ENCODE assay signal across 8 mouse cellular contexts in genomic region chr16:46496889-46497685, GRCm38 (mm10). TPM values are rescaled to one million over a fixed set of nuclear protein-coding genes. Genes with fewer than 3 reads are reported as not detected.
DNase-seq lines count a peak whose midpoint lies in the region; ATAC-seq and TF ChIP-seq lines count a peak whose summit lies in the region.

No protein-coding gene starts in this region.

- peak; percentile 92 to 97 for DNase-seq in heart, postnatal 14 days
- peak; percentile 95 to 97 for DNase-seq in kidney, postnatal 4 days
- peak; percentile 24 to 32 (median 29) for DNase-seq in liver, embryonic 14.5 days (ENCODE audit: low read depth in 3 of 3, low spot score in 3 of 3)
- DNase-seq in testis, postnatal 10 days (ENCODE audit: low spot score) = peak; percentile 94

- no peak for TF ChIP-seq CTCF in liver, embryonic 14.5 days (IDR thresholded peaks at IDR 0.05; ENCODE audit: low read depth)

- peak; percentile 54 for ATAC-seq in CD4-positive, CD25-positive, alpha-beta regulatory T cell, adult 4 months
- peak; percentile 81 for ATAC-seq in cerebellum, adult (ENCODE audit: insufficient number of reproducible peaks, low FRiP score, low TSS enrichment)
- ATAC-seq in forebrain, embryonic 15.5 days (replicated peaks) = peak; percentile 94
- peak; percentile 89 for ATAC-seq in liver, embryonic 14.5 days (ENCODE audit: insufficient read depth)
- peak; percentile 97 for ATAC-seq in neural tube, embryonic 13.5 days (ENCODE audit: low read depth)

- peak overlapping the region; percentile 93 for H3K9ac ChIP-seq in forebrain, embryonic 15.5 days (replicated peaks)
- H3K9ac ChIP-seq in liver, embryonic 14.5 days (replicated peaks) = no peak overlapping the region
- peak overlapping the region; percentile 96 for H3K9ac ChIP-seq in neural tube, embryonic 13.5 days

- H3K27me3 ChIP-seq in forebrain, embryonic 15.5 days = no peaks in the 10 kb centered on the region
- H3K27me3 ChIP-seq in liver, embryonic 14.5 days (ENCODE audit: control insufficient read depth, insufficient read depth, low read length) = peaks cover 44% of the 10 kb centered on the region
- no peaks in the 10 kb centered on the region for H3K27me3 ChIP-seq in neural tube, embryonic 13.5 days

- under 1% methylated on average over 70 of the region's 78 CpGs for WGBS in forebrain, embryonic 15.5 days
- WGBS in liver, embryonic 14.5 days (ENCODE audit: insufficient replicate concordance) = 0% methylated on average over 46 of the region's 78 CpGs
- WGBS in neural tube, embryonic 13.5 days = under 1% methylated on average over 52 of the region's 78 CpGs

- no peaks in the 10 kb centered on the region for H3K36me3 ChIP-seq in forebrain, embryonic 15.5 days
- no peaks in the 10 kb centered on the region for H3K36me3 ChIP-seq in liver, embryonic 14.5 days (replicated peaks; ENCODE audit: control insufficient read depth, insufficient read depth, low read depth)
- no peaks in the 10 kb centered on the region for H3K36me3 ChIP-seq in neural tube, embryonic 13.5 days

- H3K9me3 ChIP-seq in forebrain, embryonic 15.5 days = no peaks in the 10 kb centered on the region
- no peaks in the 10 kb centered on the region for H3K9me3 ChIP-seq in liver, embryonic 14.5 days (ENCODE audit: control insufficient read depth, low read length)
- no peaks in the 10 kb centered on the region for H3K9me3 ChIP-seq in neural tube, embryonic 13.5 days

- peak overlapping the region; percentile 95 for H3K4me2 ChIP-seq in forebrain, embryonic 15.5 days (replicated peaks)
- peak overlapping the region; percentile 59 for H3K4me2 ChIP-seq in liver, embryonic 14.5 days (ENCODE audit: low read depth)
- peak overlapping the region; percentile 89 for H3K4me2 ChIP-seq in neural tube, embryonic 13.5 days

- peak overlapping the region; percentile 97 for H3K4me3 ChIP-seq in forebrain, embryonic 15.5 days
- H3K4me3 ChIP-seq in liver, embryonic 14.5 days (ENCODE audit: insufficient read depth in 1 of 2, low read depth in 2 of 2, low read length in 2 of 2) = peak overlapping the region; percentile 50 to 70
- peak overlapping the region; percentile 90 for H3K4me3 ChIP-seq in neural tube, embryonic 13.5 days

- H3K27ac ChIP-seq in forebrain, embryonic 15.5 days (replicated peaks) = peak overlapping the region; percentile 89
- no peak overlapping the region for H3K27ac ChIP-seq in liver, embryonic 14.5 days
- peak overlapping the region; percentile 94 for H3K27ac ChIP-seq in neural tube, embryonic 13.5 days (replicated peaks)

- intact Hi-C loops in heart, postnatal 14 days (cut with DNase I) = loop anchor here (5.0 kb wide), 1 partner anchor 85 kb away; no protein-coding TSS in a partner anchor

- H3K4me1 ChIP-seq in forebrain, embryonic 15.5 days = peaks cover 32% of the 10 kb centered on the region
- H3K4me1 ChIP-seq in liver, embryonic 14.5 days (replicated peaks; ENCODE audit: control insufficient read depth in 2 of 2, insufficient read depth in 2 of 2, low read length in 1 of 2) = peaks cover 0 to 4% of the 10 kb centered on the region in 2 experiments; a peak in 2 of 4 replicates
- peaks cover 35% of the 10 kb centered on the region for H3K4me1 ChIP-seq in neural tube, embryonic 13.5 days (replicated peaks)

- TF ChIP-seq EP300 in liver, embryonic 14.5 days (IDR thresholded peaks at IDR 0.05; ENCODE audit: low read depth) = no peak

RNA-seq across cellular contexts. Expression of gene Nectin3, which starts 1.2 kb away (rescaled TPM):
- not detected for polyA plus RNA-seq in CD4-positive, CD25-positive, alpha-beta regulatory T cell, adult 4 months (2017; shearing (Covaris generic))
- polyA plus RNA-seq in forebrain, embryonic 15.5 days (2015; fragmentation: Nextera tagmentation; extraction: Ambion mirVana) = 27.5 and 31.7 TPM in 2 replicates
- total RNA-seq in heart, postnatal 14 days (2021) = 10 to 100 TPM; 13.7 TPM
- polyA plus RNA-seq in liver, embryonic 14.5 days (2012; rRNA removed) = 2.0 and 2.5 TPM in 2 replicates
- polyA plus RNA-seq in liver, embryonic 14.5 days (2014; fragmentation: Nextera tagmentation; extraction: Ambion mirVana) = 4.6 and 5.1 TPM in 2 replicates
- 33.3 and 34.1 TPM in 2 replicates for polyA plus RNA-seq in neural tube, embryonic 13.5 days (2015; fragmentation: Nextera tagmentation; extraction: Ambion mirVana)

Comparison
In these comparisons a context has a peak if more than half of its experiments do, and no peak if none do; other contexts are left out.
1. DNase-seq: peak in every context shown above with its lines; median percentile 96 in kidney, postnatal 4 days; 94 in heart, postnatal 14 days; 94 in testis, postnatal 10 days; 29 in liver, embryonic 14.5 days.